Mouse (Mus musculus) neutrophil, adult 5-6 weeks (primary cell): Measurements from ENCODE around the gene Tln1. TPM values are rescaled to one million over a fixed set of nuclear protein-coding genes. Genes with fewer than 3 reads are reported as not detected.
A peak's percentile ranks its signal among the peaks of the same experiment; 100 is the strongest.
"Not testable (repeated sequence)": the region's sequence is repeated elsewhere in the genome, so short reads cannot be mapped to it uniquely, and the experiment has no call there.

Experiments used
- ATAC-seq: fragments of 151-379, 151-347 bp; 2 replicates; pipeline ENCODE4 v1.8.0; 2017; ENCODE audit warnings: mild to moderate bottlenecking, moderate TSS enrichment; ENCODE audit not compliant: insufficient number of reproducible peaks, poor library complexity, low FRiP score, severe bottlenecking; ENCODE audit errors: extremely low read depth
- total RNA-seq: library from RNA; stranded (forward); fragments of 200-1000 nt; gene quantifications from 2 replicates; pipeline ENCODE4 v1.2.3, GENCODE M21; 2017

Tln1 gene
- total RNA-seq, 1 experiment from 2014 or later: 386 TPM

DNA sequence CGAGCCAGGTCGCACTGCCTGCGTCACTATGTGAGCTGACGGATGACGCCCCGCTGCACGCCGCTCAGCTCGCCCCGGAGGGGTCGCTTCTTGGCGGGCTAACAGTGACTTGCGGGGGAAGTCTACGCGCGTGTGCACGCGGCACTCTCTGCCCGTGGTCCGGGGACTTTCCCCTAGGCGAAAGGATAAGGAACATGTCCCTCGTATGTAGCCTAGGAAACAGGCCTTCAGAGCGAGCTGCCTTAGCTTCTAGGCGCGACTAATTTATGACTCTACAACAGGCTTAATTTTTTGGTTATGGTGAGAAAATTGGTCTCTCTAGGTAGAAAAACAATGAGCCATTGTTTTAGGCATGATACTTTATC lies 69.7 kb downstream of the Tln1 start, which contains the start of gene Ccdc107:
Ccdc107 (plus strand) TSS at position 80 of the 365 bp plus-strand sequence.
- peak; percentile 90 for ATAC-seq

DNA sequence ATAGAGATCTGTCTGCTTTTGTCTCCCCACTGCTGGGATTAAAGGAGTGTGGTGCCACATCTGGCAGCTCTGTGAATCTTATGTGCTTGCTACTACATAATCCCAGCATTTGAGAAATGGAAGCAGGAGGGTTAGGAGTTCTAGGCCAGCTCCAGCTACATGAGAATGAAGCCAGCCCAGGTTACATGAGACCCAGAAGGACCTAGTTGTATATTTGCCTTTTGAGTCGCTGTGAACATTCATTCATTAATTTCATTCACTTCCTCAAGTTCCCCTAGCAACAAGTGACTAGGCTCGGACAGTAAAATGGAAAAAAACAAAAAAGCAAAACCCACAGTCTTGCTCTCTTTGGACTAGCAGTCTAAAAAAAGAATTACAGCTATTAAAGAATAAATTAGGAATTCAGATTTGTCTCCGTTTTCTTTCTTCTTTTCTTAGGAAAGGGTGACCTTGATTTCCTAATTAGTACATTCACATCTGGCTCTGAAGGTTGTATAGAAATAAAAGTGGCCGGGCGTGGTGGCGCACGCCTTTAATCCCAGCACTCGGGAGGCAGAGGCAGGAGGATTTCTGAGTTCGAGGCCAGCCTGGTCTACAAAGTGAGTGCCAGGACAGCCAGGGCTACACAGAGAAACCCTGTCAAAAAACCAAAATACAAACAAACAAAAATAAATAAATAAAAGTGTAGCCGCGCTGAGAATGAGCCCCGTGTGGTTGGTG lies 70.2 kb downstream of the Tln1 start:
- no peak for ATAC-seq

DNA sequence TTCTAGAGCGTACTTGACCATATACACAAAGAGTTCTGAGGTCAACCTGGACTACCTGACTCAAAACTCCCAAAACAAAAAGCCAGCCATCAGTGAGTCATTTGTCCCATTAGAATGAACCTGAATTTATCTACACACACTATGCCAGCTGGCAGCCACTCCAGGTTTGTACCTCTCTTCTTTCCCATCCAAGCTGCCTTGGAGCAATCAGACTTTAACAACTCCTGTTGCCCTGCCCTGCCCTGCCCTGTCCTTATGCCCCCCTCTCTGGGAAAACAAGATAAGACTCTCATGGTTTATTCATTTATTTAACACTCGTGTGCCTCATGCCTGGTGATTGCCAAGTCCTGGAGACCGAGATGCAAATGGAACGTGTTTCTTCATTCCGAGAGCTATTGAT lies 71.7 kb downstream of the Tln1 start:
- ATAC-seq: no peak

DNA sequence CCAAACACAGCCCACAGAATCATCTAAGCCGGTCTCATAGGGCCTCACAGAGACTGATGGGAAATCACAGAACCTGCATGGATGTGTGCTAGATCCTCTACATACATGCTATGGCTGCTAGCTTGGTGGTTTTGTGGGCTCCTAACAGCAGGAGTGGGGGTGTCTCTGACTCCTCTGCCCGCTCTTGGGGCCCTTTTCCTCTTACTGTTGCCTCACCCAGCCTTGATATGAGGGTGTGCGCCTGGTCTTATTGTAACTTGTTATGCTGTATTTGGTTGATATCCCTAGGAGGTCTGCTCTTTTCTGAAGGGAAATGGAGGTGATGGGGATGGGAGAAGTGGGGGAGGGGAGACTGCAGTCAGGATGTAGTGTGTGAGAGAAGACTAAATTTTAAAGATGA lies 72.9 kb downstream of the Tln1 start:
- no peak for ATAC-seq

DNA sequence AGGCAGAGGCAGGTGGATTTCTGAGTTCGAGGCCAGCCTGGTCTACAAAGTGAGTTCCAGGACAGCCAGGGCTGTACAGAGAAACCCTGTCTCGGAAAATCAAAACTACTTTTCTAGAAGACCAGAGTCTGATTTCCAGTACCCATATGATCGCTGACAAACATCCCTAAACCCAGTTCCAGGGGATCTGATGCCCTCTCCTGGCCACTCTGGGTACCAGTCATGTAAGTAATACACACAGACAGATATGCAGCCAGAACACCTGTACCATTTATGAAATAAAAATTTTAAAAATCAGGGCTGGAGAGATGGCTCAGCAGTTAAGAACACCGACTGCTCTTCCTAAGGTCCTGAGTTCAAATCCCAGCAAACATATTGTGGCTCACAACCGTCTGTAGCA lies 76.8 kb downstream of the Tln1 start:
- ATAC-seq: not testable (repeated sequence)

DNA sequence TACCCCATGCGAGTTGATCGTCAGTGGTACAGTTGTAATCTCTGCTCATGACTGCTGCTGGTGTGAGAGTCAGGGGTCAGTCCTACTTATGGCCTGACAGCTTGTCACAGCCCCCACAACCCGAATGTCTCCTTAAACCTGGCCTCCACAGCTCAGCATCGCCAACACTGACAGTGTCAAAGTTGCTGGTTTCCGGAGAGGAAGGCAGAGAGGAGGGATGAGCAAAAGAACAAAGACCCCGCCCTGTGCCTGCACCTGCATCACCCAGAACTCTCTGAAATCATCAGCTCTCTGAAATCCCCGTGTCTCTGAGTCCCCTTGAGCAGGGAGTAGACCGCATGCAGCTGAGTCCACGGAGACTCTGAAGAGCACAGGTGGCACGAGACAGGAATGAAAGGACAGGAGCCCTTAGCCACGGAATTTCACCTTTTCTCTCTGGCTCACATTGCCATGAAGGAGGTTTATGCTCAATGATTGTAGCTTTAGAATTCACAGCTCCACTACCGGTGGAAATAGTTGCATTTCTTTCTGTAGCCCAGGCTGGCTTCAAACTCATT lies 78.9 kb downstream of the Tln1 start, which contains the start of gene Sit1:
Sit1 (minus strand) TSS at position 200 of the 557 bp plus-strand sequence.
- no peak for ATAC-seq

DNA sequence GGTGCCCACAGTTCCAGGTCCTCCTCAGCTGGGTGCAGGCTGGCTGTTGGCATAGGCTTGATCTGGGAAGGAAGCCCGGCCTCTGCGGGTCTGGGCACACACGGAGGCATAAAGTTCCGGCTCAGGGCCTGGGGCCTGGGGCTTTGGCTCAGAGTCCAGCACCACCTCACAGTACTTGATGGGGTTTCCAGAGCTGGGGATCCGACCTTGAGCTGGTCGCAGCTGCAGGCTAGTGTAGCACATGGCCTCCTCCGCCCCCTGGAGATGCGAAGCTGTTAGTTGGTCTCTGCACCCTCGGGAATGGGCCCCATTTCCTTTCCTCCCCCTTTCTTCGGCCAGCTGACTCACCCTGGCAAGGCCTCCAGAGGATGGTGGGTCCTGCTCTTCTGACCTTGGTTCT lies 79.9 kb downstream of the Tln1 start:
- no peak for ATAC-seq

DNA sequence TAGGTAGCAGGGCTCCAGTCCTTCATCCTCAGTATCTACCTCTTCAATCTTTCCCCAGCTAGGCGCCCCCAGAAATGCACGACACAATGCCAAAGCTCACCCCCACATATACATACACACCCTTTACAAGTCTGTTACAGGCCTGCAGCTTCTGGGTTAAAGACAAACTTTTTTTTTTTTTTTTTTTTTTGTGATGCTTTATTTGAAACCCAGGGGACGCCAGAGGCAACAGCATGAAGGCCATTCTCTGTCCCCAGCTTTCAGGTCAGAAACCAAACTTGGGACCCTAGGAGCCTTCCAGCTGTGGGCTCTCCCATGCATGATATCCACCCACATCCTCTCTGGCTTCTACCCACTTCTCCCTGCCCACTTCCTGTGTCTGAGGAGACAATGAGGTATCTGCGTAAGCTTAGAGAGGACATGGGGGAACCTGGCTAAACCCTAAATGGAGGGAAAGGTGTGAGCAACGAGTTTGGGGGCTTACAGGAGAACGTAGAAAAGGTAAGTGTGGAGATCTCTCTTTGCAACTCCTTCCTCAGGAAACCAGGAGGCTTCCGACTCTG lies 80.5 kb downstream of the Tln1 start:
- peak; percentile 30; the same call in 1 of the 2 replicates for ATAC-seq

Other genes with a start within 250 kb of the Tln1 start
- gene Rusc2, start 180.7 kb downstream of the Tln1 start, total RNA-seq: 0.25 and 0.35 TPM in 2 replicates
- gene Fam166b, start 133.6 kb downstream of the Tln1 start, total RNA-seq: not detected in 2 replicates
- gene Tesk1, start 120.8 kb downstream of the Tln1 start, total RNA-seq: 32.1 and 33.5 TPM in 2 replicates
- 293 and 313 TPM in 2 replicates for gene Cd72, start 108.1 kb downstream of the Tln1 start, total RNA-seq
- 5.9 and 7.4 TPM in 2 replicates for gene Sit1, start 79.0 kb downstream of the Tln1 start, total RNA-seq
- gene Ccdc107, start 69.8 kb downstream of the Tln1 start, total RNA-seq: 26.3 and 26.9 TPM in 2 replicates
- gene Arhgef39, start 63.0 kb downstream of the Tln1 start, total RNA-seq: 1.5 and 2.6 TPM in 2 replicates
- gene Car9, start 55.7 kb downstream of the Tln1 start, total RNA-seq: not detected in 2 replicates
- gene Tpm2, start 38.9 kb downstream of the Tln1 start, total RNA-seq: 2.2 and 3.0 TPM in 2 replicates
- gene Creb3, start 359 bp downstream of the Tln1 start, total RNA-seq: 91.4 and 142 TPM in 2 replicates
- 21.0 and 23.2 TPM in 2 replicates for gene Rgp1, start 16.0 kb upstream of the Tln1 start, total RNA-seq
- gene Gba2, start 16.2 kb upstream of the Tln1 start, total RNA-seq: 22.2 and 23.2 TPM in 2 replicates
- gene Msmp, start 21.8 kb upstream of the Tln1 start, total RNA-seq: not detected in 2 replicates
- 0.35 and 0.37 TPM in 2 replicates for gene Npr2, start 69.2 kb upstream of the Tln1 start, total RNA-seq
- gene Spag8, start 90.9 kb upstream of the Tln1 start, total RNA-seq: 0.23 and 0.86 TPM in 2 replicates
- 5.1 and 21.5 TPM in 2 replicates for gene Hint2, start 93.8 kb upstream of the Tln1 start, total RNA-seq
- 0.47 and 0.49 TPM in 2 replicates for gene Tmem8b, start 106.3 kb upstream of the Tln1 start, total RNA-seq
- gene Fam221b, start 106.5 kb upstream of the Tln1 start, total RNA-seq: 0.61 and 0.93 TPM in 2 replicates
- not detected in 2 replicates for gene Olfr70, start 138.1 kb upstream of the Tln1 start, total RNA-seq
- not detected in 2 replicates for gene Olfr71, start 147.6 kb upstream of the Tln1 start, total RNA-seq
- gene Hrct1, start 164.5 kb upstream of the Tln1 start, total RNA-seq: not detected in 2 replicates
- not detected in 2 replicates for gene Spaar, start 167.3 kb upstream of the Tln1 start, total RNA-seq
- gene Olfr159, start 208.3 kb upstream of the Tln1 start, total RNA-seq: not detected in 2 replicates